Mouse (Mus musculus) CH12.LX (cell line): ENCODE measurements around the gene Cd163. TPM values are rescaled to one million over a fixed set of nuclear protein-coding genes. Genes with fewer than 3 reads are reported as not detected.

Source experiments
- DNase-seq: peaks from one replicate; pipeline ENCODE4 v3.0.0-alpha.2; 2013; ENCODE audit errors: extremely low read depth
- H3K27ac ChIP-seq: 2 replicates; pipeline ENCODE4 v1.5.1; 2012; ENCODE audit warnings: low read depth, mild to moderate bottlenecking, control low read depth, moderate library complexity; ENCODE audit not compliant: insufficient read depth
- H3K27me3 ChIP-seq: replicated peaks from 2 replicates; pipeline ENCODE3; 2012; ENCODE audit warnings: inconsistent platforms
- H3K36me3 ChIP-seq, 2 experiments: replicated peaks in 1 of 2; 2 replicates each; pipeline versions ENCODE3 to v1.6.1; 2012; ENCODE audit warnings: inconsistent platforms in 1 of 2, low read length in 1 of 2, mild to moderate bottlenecking in 1 of 2, mixed read lengths in 1 of 2, moderate library complexity in 1 of 2; ENCODE audit not compliant: control insufficient read depth in 1 of 2, insufficient read depth in 1 of 2
- H3K4me1 ChIP-seq, 2 experiments: 2 replicates each; pipeline ENCODE4 v1.6.1; 2012; ENCODE audit warnings: inconsistent platforms in 1 of 2, moderate library complexity in 1 of 2; ENCODE audit not compliant: insufficient read depth in 2 of 2, control insufficient read depth in 1 of 2
- H3K4me2 ChIP-seq: 2 replicates; pipeline ENCODE4 v1.6.1; 2012; ENCODE audit warnings: low read depth, mild to moderate bottlenecking, control low read depth; ENCODE audit not compliant: poor library complexity, insufficient read depth, severe bottlenecking
- H3K4me3 ChIP-seq, 3 experiments: fragments of 150-350 bp in 1 of 3; sonication (generic) in 1 of 3; replicated peaks in 1 of 3; 2 replicates each; pipeline versions ENCODE3 to v1.5.1; 2011 to 2012; ENCODE audit warnings: low read depth in 2 of 3, low read length in 2 of 3, mild to moderate bottlenecking in 2 of 3, moderate library complexity in 2 of 3, control low read depth in 1 of 3, improper control_type of control experiment in 1 of 3, inconsistent platforms in 1 of 3, mixed read lengths in 1 of 3; ENCODE audit not compliant: poor library complexity in 1 of 3
- H3K79me2 ChIP-seq: replicated peaks from 2 replicates; pipeline ENCODE4 v1.6.1; 2012; ENCODE audit warnings: mild to moderate bottlenecking, moderate library complexity; ENCODE audit not compliant: control insufficient read depth, poor library complexity, insufficient read depth, severe bottlenecking; ENCODE audit errors: extremely low read depth
- H3K9ac ChIP-seq: 2 replicates; pipeline ENCODE4 v1.6.1; 2012; ENCODE audit warnings: low read depth, mild to moderate bottlenecking, control low read depth, moderate library complexity; ENCODE audit not compliant: insufficient read depth
- H3K9me3 ChIP-seq: replicated peaks from 2 replicates; pipeline ENCODE3; 2012; ENCODE audit warnings: low read length, inconsistent platforms, mixed read lengths
- BHLHE40 ChIP-seq: IDR thresholded peaks from 2 replicates; pipeline ENCODE4 v1.6.1; 2011; ENCODE audit warnings: mild to moderate bottlenecking, low read depth, low read length, improper control_type of control experiment
- CHD2 ChIP-seq: IDR thresholded peaks from 2 replicates; pipeline ENCODE4 v1.6.1; 2011; ENCODE audit warnings: low read length, improper control_type of control experiment
- E2F4 ChIP-seq: IDR thresholded peaks from 2 replicates; pipeline ENCODE4 v1.6.1; 2011; ENCODE audit warnings: low read depth, low read length, improper control_type of control experiment; ENCODE audit not compliant: insufficient replicate concordance
- EP300 ChIP-seq: IDR thresholded peaks from 2 replicates; pipeline ENCODE4 v1.6.1; 2011; ENCODE audit warnings: low read length, improper control_type of control experiment
- ETS1 ChIP-seq: conservative IDR thresholded peaks from 2 replicates; pipeline ENCODE4 v1.6.1; 2012; ENCODE audit warnings: low read depth, mild to moderate bottlenecking, inconsistent platforms, low read length, improper control_type of control experiment, moderate library complexity
- IRF4 ChIP-seq: IDR thresholded peaks from 2 replicates; pipeline ENCODE4 v1.6.1; 2014; ENCODE audit warnings: low read depth, mild to moderate bottlenecking, inconsistent platforms, low read length, improper control_type of control experiment
- JUN ChIP-seq: IDR thresholded peaks from 2 replicates; pipeline ENCODE4 v1.6.1; 2011; ENCODE audit warnings: low read depth, mild to moderate bottlenecking, low read length, improper control_type of control experiment, moderate library complexity; ENCODE audit not compliant: insufficient read depth
- JUND ChIP-seq: conservative IDR thresholded peaks from 2 replicates; pipeline ENCODE4 v1.6.1; 2011; ENCODE audit warnings: low read depth, low read length, improper control_type of control experiment
- KAT2A ChIP-seq: IDR thresholded peaks from 2 replicates; pipeline ENCODE4 v1.6.1; 2012; ENCODE audit warnings: low read length, improper control_type of control experiment, inconsistent platforms; ENCODE audit not compliant: insufficient replicate concordance
- MAFK ChIP-seq: IDR thresholded peaks from 2 replicates; pipeline ENCODE4 v1.6.1; 2011; ENCODE audit warnings: low read length, improper control_type of control experiment; ENCODE audit not compliant: insufficient replicate concordance
- MAX ChIP-seq: IDR thresholded peaks from 2 replicates; pipeline ENCODE4 v1.6.1; 2011; ENCODE audit warnings: low read length, improper control_type of control experiment
- MAZ ChIP-seq: IDR thresholded peaks from 2 replicates; pipeline ENCODE4 v1.6.1; 2012; ENCODE audit warnings: low read depth, mild to moderate bottlenecking, inconsistent platforms, low read length, improper control_type of control experiment, moderate library complexity
- MXI1 ChIP-seq: IDR thresholded peaks from 2 replicates; pipeline ENCODE4 v1.6.1; 2011; ENCODE audit warnings: mild to moderate bottlenecking, low read depth, low read length, improper control_type of control experiment
- MYC ChIP-seq: IDR thresholded peaks from 2 replicates; pipeline ENCODE4 v1.6.1; 2011; ENCODE audit warnings: low read depth, mild to moderate bottlenecking, improper control_type of control experiment, low read length
- NRF1 ChIP-seq: IDR thresholded peaks from 2 replicates; pipeline ENCODE4 v1.6.1; 2014; ENCODE audit warnings: low read depth, mild to moderate bottlenecking, inconsistent platforms, low read length, improper control_type of control experiment, moderate library complexity
- PAX5 ChIP-seq: IDR thresholded peaks from 2 replicates; pipeline ENCODE4 v1.6.1; 2012; ENCODE audit warnings: low read length, inconsistent platforms, mixed read lengths
- POLR2A ChIP-seq: IDR thresholded peaks from 2 replicates; pipeline ENCODE4 v1.6.1; 2011; ENCODE audit warnings: low read depth, mild to moderate bottlenecking, improper control_type of control experiment, low read length
- RAD21 ChIP-seq: IDR thresholded peaks from 2 replicates; pipeline ENCODE4 v1.6.1; 2011; ENCODE audit warnings: low read depth, mild to moderate bottlenecking, low read length, improper control_type of control experiment, moderate library complexity
- RCOR1 ChIP-seq: conservative IDR thresholded peaks from 2 replicates; pipeline ENCODE4 v1.6.1; 2012; ENCODE audit warnings: low read depth, mild to moderate bottlenecking, inconsistent platforms, low read length, improper control_type of control experiment
- SIN3A ChIP-seq: IDR thresholded peaks from 2 replicates; pipeline ENCODE4 v1.6.1; 2012; ENCODE audit warnings: low read length, improper control_type of control experiment, inconsistent platforms
- TCF12 ChIP-seq: IDR thresholded peaks from 2 replicates; pipeline ENCODE4 v1.6.1; 2014; ENCODE audit warnings: low read depth, mild to moderate bottlenecking, inconsistent platforms, low read length, improper control_type of control experiment
- UBTF ChIP-seq: IDR thresholded peaks from 2 replicates; pipeline ENCODE4 v1.6.1; 2012; ENCODE audit warnings: low read depth, mild to moderate bottlenecking, inconsistent platforms, low read length, improper control_type of control experiment, moderate library complexity
- USF1 ChIP-seq: IDR thresholded peaks from 2 replicates; pipeline ENCODE4 v1.6.1; 2014; ENCODE audit warnings: low read depth, mild to moderate bottlenecking, inconsistent platforms, low read length, improper control_type of control experiment
- USF2 ChIP-seq: conservative IDR thresholded peaks from 2 replicates; pipeline ENCODE4 v1.6.1; 2011; ENCODE audit warnings: low read depth, low read length, improper control_type of control experiment
- ZMIZ1 ChIP-seq: IDR thresholded peaks from 2 replicates; pipeline ENCODE4 v1.6.1; 2012; ENCODE audit warnings: low read depth, mild to moderate bottlenecking, inconsistent platforms, low read length, improper control_type of control experiment
- ZNF384 ChIP-seq: IDR thresholded peaks from 2 replicates; pipeline ENCODE4 v1.6.1; 2012; ENCODE audit warnings: low read depth, low read length, improper control_type of control experiment, inconsistent platforms
- dilution Hi-C: fragments of 300-500 bp; cut with MboI; formaldehyde crosslinking; loops from 2 replicates; pipeline ENCODE4 v1.14.3; 2020; ENCODE audit warnings: low sequenced_read_pairs; ENCODE audit not compliant: extremely low pct_unique_long_range_greater_than_20kb, extremely low pct_ligation_motif_present
- in situ Hi-C: fragments of 300-500 bp; cut with MboI; formaldehyde crosslinking; loops from 3 replicates; pipeline ENCODE4 v1.14.3; 2019; ENCODE audit warnings: low sequenced_read_pairs, low pct_ligation_motif_present, low pct_unique_long_range_greater_than_20kb, mixed read lengths
- polyA plus RNA-seq: library from polyadenylated mRNA; unstranded; fragments of >175 nt; gene quantifications from 2 replicates; pipeline ENCODE4 v1.2.1, GENCODE M21; 2012; ENCODE audit warnings: low read depth; ENCODE audit not compliant: insufficient read length
- total RNA-seq, 2 experiments: library from RNA; depleted of rRNA; stranded (reverse); fragments of 300-350 nt in 1 of 2; fragments of >200 nt in 1 of 2; gene quantifications; 2 replicates each; pipeline ENCODE4 v1.2.3; 2012 to 2014

Gene Cd163
- total and polyA plus RNA-seq, 3 experiments, result not detected

- H3K9ac ChIP-seq, result no peak overlapping the region
- no peak overlapping the region for H3K4me2 ChIP-seq
- dilution Hi-C loops (no loop called here), in situ Hi-C loops (no loop called here)
- H3K9me3 ChIP-seq, result peaks cover 6% of the 10 kb centered on the region
- no peak overlapping the region for H3K4me3 ChIP-seq
- H3K27ac ChIP-seq, result no peak overlapping the region
- H3K4me1 ChIP-seq, result no peaks in the 10 kb centered on the region
- TF ChIP-seq NRF1, result no peak
- no peak for TF ChIP-seq E2F4
- no peak for TF ChIP-seq POLR2A
- no peak for TF ChIP-seq MAZ
- no peak for TF ChIP-seq JUN
- no peak for TF ChIP-seq EP300
- no peak for TF ChIP-seq RCOR1
- no peak for TF ChIP-seq IRF4
- no peak for TF ChIP-seq KAT2A
- no peak for TF ChIP-seq MAFK
- no peak for TF ChIP-seq MYC
- no peak for TF ChIP-seq CHD2
- no peak for TF ChIP-seq MAX
- TF ChIP-seq ZNF384, result no peak
- no peak for TF ChIP-seq UBTF
- no peaks in the 10 kb centered on the region for H3K79me2 ChIP-seq
- H3K36me3 ChIP-seq, result no peaks in the 10 kb centered on the region
- H3K27me3 ChIP-seq, result peaks cover 42% of the 10 kb centered on the region
- no peak for DNase-seq
Observed at GRCm38 (mm10) chr6:124312292-124312691, 7.8 kb downstream of the Cd163 start.

- DNase-seq, result no peak
- Histone ChIP-seq H3K4me2 (no peak overlapping the region), H3K27me3 (peaks cover 59% of the 10 kb centered on the region), H3K9ac (no peak overlapping the region), H3K9me3 (no peaks in the 10 kb centered on the region), H3K27ac (no peak overlapping the region), H3K4me1 (peaks cover 0 to 3% of the 10 kb centered on the region in 2 experiments; a peak in 1 of 4 replicates), H3K36me3 (no peaks in the 10 kb centered on the region), H3K4me3 (no peak overlapping the region), H3K79me2 (no peaks in the 10 kb centered on the region)
- dilution Hi-C loops, result no loop called here
- TF ChIP-seq RAD21, result no peak
- TF ChIP-seq MXI1, result no peak
- no peak for TF ChIP-seq JUND
- no peak for TF ChIP-seq BHLHE40
- TF ChIP-seq ZMIZ1, result no peak
- TF ChIP-seq USF2, result no peak
- no peak for TF ChIP-seq USF1
- no peak for TF ChIP-seq TCF12
- TF ChIP-seq PAX5, result no peak
- no peak for TF ChIP-seq SIN3A
- TF ChIP-seq E2F4, result no peak
- TF ChIP-seq JUN, result no peak
- no peak for TF ChIP-seq ZNF384
- no peak for TF ChIP-seq ETS1
- in situ Hi-C loops, result no loop called here
Observed at GRCm38 (mm10) chr6:124320371-124320770, 15.9 kb downstream of the Cd163 start.
